Comparison of ENCODE assay signal across 13 mouse cellular contexts in the genomic region with DNA sequence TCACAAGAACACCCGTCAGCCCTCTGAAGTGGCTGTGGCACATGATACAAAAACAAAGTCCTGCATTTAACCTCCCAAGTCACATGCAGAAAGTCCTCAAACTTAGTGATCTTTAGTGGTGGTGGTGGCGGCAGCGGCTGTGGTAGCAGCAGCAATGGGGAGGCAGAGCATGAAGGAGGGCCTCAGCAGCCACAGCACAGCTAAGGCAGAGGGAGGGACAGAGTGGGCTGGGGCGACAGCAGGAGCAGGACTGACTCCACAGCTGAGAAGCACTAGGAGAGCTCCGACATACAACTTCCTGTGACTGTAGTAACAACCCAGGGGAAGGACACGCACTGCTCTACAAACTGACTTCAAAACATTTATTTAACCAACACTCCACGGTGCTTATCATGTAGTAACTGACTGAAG. TPM values are rescaled to one million over a fixed set of nuclear protein-coding genes. Genes with fewer than 3 reads are reported as not detected.
DNase-seq lines count a peak whose midpoint lies in the region; ATAC-seq and TF ChIP-seq lines count a peak whose summit lies in the region.
"Had no signal": no experiment of that assay in that cellular context is flagged by ENCODE, and none has a peak within 500 bp of the region (broad histone marks: within the 10 kb centered on the region; RNA-seq: fewer than 3 reads in every experiment).

No protein-coding gene starts in this region.

- dilution Hi-C loops in CH12.LX (cut with MboI; ENCODE audit: extremely low pct_ligation_motif_present, extremely low pct_unique_long_range_greater_than_20kb, low sequenced_read_pairs) = no loop called here

- TF ChIP-seq CTCF in intestine, postnatal 0 days (IDR thresholded peaks at IDR 0.05; ENCODE audit: low read depth) = no peak
- TF ChIP-seq CTCF in CH12.LX (conservative IDR thresholded peaks at IDR 0.05 in 1 of 2, IDR thresholded peaks at IDR 0.05 in 1 of 2; ENCODE audit: low read depth in 2 of 2, low read length in 2 of 2) = no peak

- TF ChIP-seq EP300 in CH12.LX (IDR thresholded peaks at IDR 0.05; ENCODE audit: low read length) = no peak

- no peak overlapping the region for H3K4me3 ChIP-seq in intestine, embryonic 15.5 days (replicated peaks)
- H3K4me3 ChIP-seq in intestine, postnatal 0 days (ENCODE audit: low read depth, low read length) = no peak overlapping the region
- no peak overlapping the region for H3K4me3 ChIP-seq in CH12.LX (replicated peaks in 1 of 3; ENCODE audit: low read depth in 2 of 3, low read length in 2 of 3, poor library complexity in 1 of 3)
- H3K4me3 ChIP-seq: forebrain, embryonic 15.5 days; left cerebral cortex, adult 2 months had no signal

- DNase-seq in CH12.LX (ENCODE audit: extremely low read depth) = no peak
- peak; percentile 72 for DNase-seq in thymus, postnatal 0 days (ENCODE audit: low spot score)
- DNase-seq in right cerebral cortex, adult 18-20 months = no peak
- no peak for DNase-seq in urinary bladder, postnatal 25 days (ENCODE audit: low spot score)
- DNase-seq: adrenal gland, adult 8-10 months; cerebellum, adult 18-20 months; kidney, postnatal 10 days; lung, adult 2 months had no signal

- in situ Hi-C loops in CH12.LX (cut with MboI; ENCODE audit: low pct_ligation_motif_present, low pct_unique_long_range_greater_than_20kb, low sequenced_read_pairs) = no loop called here

- 54% methylated on average over 7 of the region's 7 CpGs for WGBS in intestine, embryonic 15.5 days
- whole genome bisulfite sequencing in intestine, postnatal 0 days = 43% methylated on average over 7 of the region's 7 CpGs

- no peak overlapping the region for H3K9ac ChIP-seq in intestine, embryonic 15.5 days
- H3K9ac ChIP-seq in intestine, postnatal 0 days (ENCODE audit: low read depth, low read length) = no peak overlapping the region
- H3K9ac ChIP-seq in CH12.LX (ENCODE audit: insufficient read depth, low read depth) = no peak overlapping the region
- H3K9ac ChIP-seq: forebrain, embryonic 15.5 days had no signal

- H3K27ac ChIP-seq in intestine, embryonic 15.5 days = 0 out of 2 replicates have a peak overlapping the region, but pooled peaks have one; percentile 4
- no peak overlapping the region for H3K27ac ChIP-seq in intestine, postnatal 0 days (ENCODE audit: low read depth, low read length)
- no peak overlapping the region for H3K27ac ChIP-seq in CH12.LX (ENCODE audit: insufficient read depth, low read depth)
- H3K27ac ChIP-seq: forebrain, embryonic 15.5 days; left cerebral cortex, adult 2 months had no signal

- ATAC-seq in intestine, embryonic 15.5 days = no peak
- ATAC-seq in intestine, postnatal 0 days = no peak
- peak; percentile 73 for ATAC-seq in inflammation-experienced regulatory T-cells, adult 6 months
- ATAC-seq: forebrain, embryonic 15.5 days had no signal

- no peaks in the 10 kb centered on the region for H3K9me3 ChIP-seq in intestine, embryonic 15.5 days
- H3K9me3 ChIP-seq in intestine, postnatal 0 days (ENCODE audit: control insufficient read depth) = no peaks in the 10 kb centered on the region
- H3K9me3 ChIP-seq in CH12.LX (replicated peaks; ENCODE audit: low read length) = no peaks in the 10 kb centered on the region
- H3K9me3 ChIP-seq: forebrain, embryonic 15.5 days had no signal

- H3K36me3 ChIP-seq in intestine, embryonic 15.5 days = no peaks in the 10 kb centered on the region
- H3K36me3 ChIP-seq in intestine, postnatal 0 days (ENCODE audit: control insufficient read depth, insufficient read depth) = no peaks in the 10 kb centered on the region
- H3K36me3 ChIP-seq in CH12.LX (replicated peaks in 1 of 2; ENCODE audit: control insufficient read depth in 1 of 2, insufficient read depth in 1 of 2, low read length in 1 of 2) = peaks cover 3 to 17% of the 10 kb centered on the region in 2 experiments
- H3K36me3 ChIP-seq: forebrain, embryonic 15.5 days had no signal

- no peak overlapping the region for H3K4me2 ChIP-seq in intestine, embryonic 15.5 days (replicated peaks)
- H3K4me2 ChIP-seq in intestine, postnatal 0 days (replicated peaks; ENCODE audit: low read depth) = no peak overlapping the region
- H3K4me2 ChIP-seq in CH12.LX (ENCODE audit: insufficient read depth, low read depth, poor library complexity, severe bottlenecking) = no peak overlapping the region
- H3K4me2 ChIP-seq: forebrain, embryonic 15.5 days had no signal

- TF ChIP-seq RAD21 in CH12.LX (IDR thresholded peaks at IDR 0.05; ENCODE audit: low read depth, low read length) = no peak

- H3K79me2 ChIP-seq in CH12.LX (replicated peaks; ENCODE audit: control insufficient read depth, extremely low read depth, insufficient read depth, poor library complexity, severe bottlenecking) = peaks cover 5% of the 10 kb centered on the region

- TF ChIP-seq POLR2A in CH12.LX (IDR thresholded peaks at IDR 0.05; ENCODE audit: low read depth, low read length) = no peak

- no peaks in the 10 kb centered on the region for H3K27me3 ChIP-seq in intestine, embryonic 15.5 days (replicated peaks)
- no peaks in the 10 kb centered on the region for H3K27me3 ChIP-seq in intestine, postnatal 0 days (replicated peaks; ENCODE audit: control insufficient read depth, insufficient read depth, low read length)
- H3K27me3 ChIP-seq in CH12.LX (replicated peaks) = no peaks in the 10 kb centered on the region
- H3K27me3 ChIP-seq: forebrain, embryonic 15.5 days had no signal

- peaks cover 9% of the 10 kb centered on the region; the same call in 1 of the 2 replicates for H3K4me1 ChIP-seq in intestine, embryonic 15.5 days (replicated peaks)
- peaks cover 12% of the 10 kb centered on the region; the same call in 1 of the 2 replicates for H3K4me1 ChIP-seq in intestine, postnatal 0 days (replicated peaks; ENCODE audit: control insufficient read depth, insufficient read depth, low read length)
- peaks cover 0 to 25% of the 10 kb centered on the region in 2 experiments; a peak in 2 of 4 replicates for H3K4me1 ChIP-seq in CH12.LX (ENCODE audit: control insufficient read depth in 1 of 2, insufficient read depth in 2 of 2)

TF ChIP-seq in CH12.LX, 34 proteins besides CTCF, POLR2A, EP300 and RAD21:
- no peak for TF ChIP-seq USF1 (IDR thresholded peaks at IDR 0.05; ENCODE audit: low read depth, low read length)
- TF ChIP-seq BHLHE40 (IDR thresholded peaks at IDR 0.05; ENCODE audit: low read depth, low read length) = 0 out of 2 replicates have a peak, but pooled peaks have one; percentile 22
TF ChIP-seq in CH12.LX: peak in this region for 1.

RNA-seq across cellular contexts. Expression of a gene that starts 29.9 kb away (rescaled TPM):
- polyA plus RNA-seq in intestine, embryonic 15.5 days (2015; fragmentation: Nextera tagmentation; extraction: Ambion mirVana) = 14.2 and 16.8 TPM in 2 replicates
- 17.9 and 18.5 TPM in 2 replicates for polyA plus RNA-seq in intestine, postnatal 0 days (2015; fragmentation: Nextera tagmentation; extraction: Ambion mirVana)
- 5.6 and 5.7 TPM in 2 replicates for total RNA-seq in CH12.LX (2012; rRNA removed)
- total RNA-seq in CH12.LX (2014; rRNA removed) = 3.8 and 4.3 TPM in 2 replicates
- 10.3 and 10.4 TPM in 2 replicates for polyA plus RNA-seq in CH12.LX (2012; ENCODE audit: insufficient read length, low read depth)
- 10 to 100 TPM in 1 of 3 experiments, 1 to 10 TPM in 2; 7.4 to 11.6 (median 9.1) TPM for polyA plus RNA-seq in inflammation-experienced regulatory T-cells, adult 6 months (2017; shearing (Covaris generic))
- polyA plus RNA-seq in thymus, postnatal 0 days (2015; fragmentation: Nextera tagmentation; extraction: Ambion mirVana) = 13.1 and 14.6 TPM in 2 replicates

RNA-seq across cellular contexts. Expression of a gene that starts 54.8 kb away (rescaled TPM):
- 238 and 258 TPM in 2 replicates for polyA plus RNA-seq in intestine, embryonic 15.5 days (2015; fragmentation: Nextera tagmentation; extraction: Ambion mirVana)
- polyA plus RNA-seq in intestine, postnatal 0 days (2015; fragmentation: Nextera tagmentation; extraction: Ambion mirVana) = 112 and 119 TPM in 2 replicates
- total RNA-seq in CH12.LX (2012; rRNA removed) (448 and 469 TPM in 2 replicates), CH12.LX (2014; rRNA removed) (901 and 1,012 TPM in 2 replicates)
- polyA plus RNA-seq in CH12.LX (2012; ENCODE audit: insufficient read length, low read depth) = 723 and 889 TPM in 2 replicates
- polyA plus RNA-seq in inflammation-experienced regulatory T-cells, adult 6 months (2017; shearing (Covaris generic)) = 100 to 1,000 TPM; 184 to 248 (median 228) TPM
- 263 and 270 TPM in 2 replicates for polyA plus RNA-seq in thymus, postnatal 0 days (2015; fragmentation: Nextera tagmentation; extraction: Ambion mirVana)
